9 mouse cellular contexts compared by ENCODE assay signal in the genomic region with DNA sequence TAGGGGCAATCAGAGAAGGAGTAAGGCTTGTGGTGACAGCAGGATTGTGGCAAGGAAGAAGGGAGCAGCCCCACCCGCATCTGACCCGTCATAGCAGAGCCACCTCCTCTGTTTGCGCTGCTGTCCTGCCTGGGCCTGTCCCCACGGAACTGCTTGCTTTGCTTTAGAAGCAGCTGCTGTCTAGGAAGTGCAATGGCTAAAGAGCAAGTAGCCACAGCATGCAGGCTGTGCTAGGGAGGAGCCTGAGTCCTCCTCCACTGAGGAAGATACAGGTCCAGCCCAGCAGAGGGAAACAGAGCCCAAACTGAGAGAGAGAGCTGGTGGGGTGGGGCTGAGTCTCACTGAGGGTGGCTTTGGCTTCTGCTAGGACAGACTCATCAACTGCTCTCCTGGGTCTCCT. TPM values are rescaled to one million over a fixed set of nuclear protein-coding genes. Genes with fewer than 3 reads are reported as not detected.
A peak's percentile ranks its signal among the peaks of the same experiment; 100 is the strongest.
DNase-seq lines count a peak whose midpoint lies in the region; ATAC-seq and TF ChIP-seq lines count a peak whose summit lies in the region.
"Had no signal": no experiment of that assay in that cellular context is flagged by ENCODE, and none has a peak within 500 bp of the region (broad histone marks: within the 10 kb centered on the region; RNA-seq: fewer than 3 reads in every experiment).

No protein-coding gene starts in this region.

- no peak for TF ChIP-seq POLR2A in heart, adult 2 months (IDR thresholded peaks at IDR 0.05; ENCODE audit: insufficient read depth, low read depth, low read length)

- no peak overlapping the region for H3K4me2 ChIP-seq in midbrain, postnatal 0 days (ENCODE audit: low read depth, low read length, poor library complexity, severe bottlenecking)
- H3K4me2 ChIP-seq in midbrain, embryonic 11.5 days: no peak overlapping the region

- no peak overlapping the region for H3K4me3 ChIP-seq in heart, adult 2 months
- H3K4me3 ChIP-seq in midbrain, postnatal 0 days (ENCODE audit: low read depth, low read length): no peak overlapping the region
- H3K4me3 ChIP-seq in midbrain, embryonic 11.5 days (ENCODE audit: low read depth, low read length): no peak overlapping the region

- no peaks in the 10 kb centered on the region for H3K9me3 ChIP-seq in midbrain, postnatal 0 days (ENCODE audit: low read length)
- H3K9me3 ChIP-seq in midbrain, embryonic 11.5 days (ENCODE audit: control insufficient read depth, low read length): no peaks in the 10 kb centered on the region
- H3K9me3 ChIP-seq: G1E had no signal

- no peak for ATAC-seq in midbrain, postnatal 0 days (ENCODE audit: low FRiP score)
- ATAC-seq in midbrain, embryonic 11.5 days (ENCODE audit: low FRiP score): no peak

- peak in 1 of 2 experiments; percentile 46 for DNase-seq in heart, adult 2 months
- DNase-seq in heart, adult 8-10 months (ENCODE audit: low spot score): no peak
- DNase-seq in midbrain, postnatal 0 days (ENCODE audit: low spot score): no peak
- DNase-seq in midbrain, embryonic 11.5 days (ENCODE audit: low spot score, missing footprints): no peak
- peak; percentile 50 for DNase-seq in heart, postnatal 10 days
- peak; percentile 75 for DNase-seq in urinary bladder, postnatal 14 days (ENCODE audit: low spot score)
- no peak for DNase-seq in layer of hippocampus, postnatal 10 days (ENCODE audit: low spot score in 2 of 2)
- DNase-seq in retina, postnatal 1 day: no peak

- H3K27me3 ChIP-seq in heart, adult 2 months (ENCODE audit: control insufficient read depth, insufficient read depth, low read length): no peaks in the 10 kb centered on the region
- H3K27me3 ChIP-seq in midbrain, postnatal 0 days (ENCODE audit: insufficient read depth, low read length): no peaks in the 10 kb centered on the region
- no peaks in the 10 kb centered on the region for H3K27me3 ChIP-seq in midbrain, embryonic 11.5 days (ENCODE audit: control insufficient read depth, insufficient read depth, low read length)

- no peak overlapping the region for H3K27ac ChIP-seq in heart, adult 2 months
- no peak overlapping the region for H3K27ac ChIP-seq in midbrain, postnatal 0 days (ENCODE audit: low read depth, low read length)
- H3K27ac ChIP-seq in midbrain, embryonic 11.5 days (ENCODE audit: low read depth, low read length): no peak overlapping the region

- intact Hi-C loops in heart, adult 2 months (cut with DNase I): no loop called here
- intact Hi-C loops in heart, postnatal 10 days (cut with DNase I): no loop called here

- H3K79me2 ChIP-seq in heart, adult 2 months (replicated peaks; ENCODE audit: control insufficient read depth, insufficient read depth, low read length): no peaks in the 10 kb centered on the region

- no peak overlapping the region for H3K9ac ChIP-seq in heart, adult 2 months (ENCODE audit: low read depth, low read length)
- H3K9ac ChIP-seq in midbrain, postnatal 0 days (replicated peaks; ENCODE audit: low read length, poor library complexity, severe bottlenecking): no peak overlapping the region
- no peak overlapping the region for H3K9ac ChIP-seq in midbrain, embryonic 11.5 days (ENCODE audit: low read length)

- WGBS in heart, adult 2 months: 52% methylated on average over 4 of the region's 4 CpGs
- 51% methylated on average over 4 of the region's 4 CpGs for WGBS in midbrain, postnatal 0 days
- 45% methylated on average over 4 of the region's 4 CpGs for WGBS in midbrain, embryonic 11.5 days

- TF ChIP-seq CTCF in heart, adult 2 months (IDR thresholded peaks at IDR 0.05): peak; percentile 24
- TF ChIP-seq CTCF in midbrain, postnatal 0 days (IDR thresholded peaks at IDR 0.05): peak; percentile 31; the same call in 1 of the 2 replicates

- peaks cover under 1% of the 10 kb centered on the region for H3K4me1 ChIP-seq in heart, adult 2 months (ENCODE audit: control insufficient read depth, insufficient read depth, low read length)
- H3K4me1 ChIP-seq in midbrain, postnatal 0 days (ENCODE audit: insufficient read depth, low read length): no peaks in the 10 kb centered on the region
- H3K4me1 ChIP-seq in midbrain, embryonic 11.5 days (ENCODE audit: control insufficient read depth, insufficient read depth, low read length): no peaks in the 10 kb centered on the region

- no peaks in the 10 kb centered on the region for H3K36me3 ChIP-seq in heart, adult 2 months (ENCODE audit: control insufficient read depth, insufficient read depth, low read length)
- H3K36me3 ChIP-seq in midbrain, postnatal 0 days (ENCODE audit: insufficient read depth, low read length): peaks cover 34% of the 10 kb centered on the region
- peaks cover 3% of the 10 kb centered on the region; the same call in 1 of the 2 replicates for H3K36me3 ChIP-seq in midbrain, embryonic 11.5 days (ENCODE audit: control insufficient read depth, insufficient read depth, low read length)
- H3K36me3 ChIP-seq: G1E had no signal

- TF ChIP-seq EP300 in heart, adult 2 months (IDR thresholded peaks at IDR 0.05; ENCODE audit: insufficient read depth, low read depth, low read length): no peak

RNA-seq across cellular contexts. Expression of a gene that starts 4.0 kb away (rescaled TPM):
- total RNA-seq in heart, adult 2 months (2021): 10 to 100 TPM; 34.7 to 37.5 TPM
- polyA plus RNA-seq in heart, adult 2 months (2012; rRNA removed): 55.3 and 55.7 TPM in 2 replicates
- total RNA-seq in heart, adult 8-10 months (2022): 10 to 100 TPM; 37.4 to 39.9 (median 38.4) TPM
- total RNA-seq in midbrain, postnatal 0 days (2014; rRNA removed): 77.5 and 78.3 TPM in 2 replicates
- polyA plus RNA-seq in midbrain, postnatal 0 days (2015; fragmentation: Nextera tagmentation; extraction: Ambion mirVana): 64.5 and 64.6 TPM in 2 replicates
- 32.5 and 35.4 TPM in 2 replicates for polyA plus RNA-seq in midbrain, embryonic 11.5 days (2014; fragmentation: Nextera tagmentation; extraction: Ambion mirVana)
- total RNA-seq in heart, postnatal 10 days (2021): 10 to 100 TPM; 48.9 TPM
- total RNA-seq in layer of hippocampus, postnatal 10 days (2021): 10 to 100 TPM; 64.5 to 66.9 TPM

RNA-seq across cellular contexts. Expression of a gene that starts 24.6 kb away (rescaled TPM):
- 1 to 10 TPM; 4.3 to 4.8 TPM for total RNA-seq in heart, adult 2 months (2021)
- 7.8 and 8.7 TPM in 2 replicates for polyA plus RNA-seq in heart, adult 2 months (2012; rRNA removed)
- total RNA-seq in heart, adult 8-10 months (2022): 1 to 10 TPM; 4.9 to 6.3 (median 5.6) TPM
- 50.7 and 73.4 TPM in 2 replicates for total RNA-seq in midbrain, postnatal 0 days (2014; rRNA removed)
- 19.1 and 22.3 TPM in 2 replicates for polyA plus RNA-seq in midbrain, postnatal 0 days (2015; fragmentation: Nextera tagmentation; extraction: Ambion mirVana)
- polyA plus RNA-seq in midbrain, embryonic 11.5 days (2014; fragmentation: Nextera tagmentation; extraction: Ambion mirVana): 22.0 and 22.3 TPM in 2 replicates
- total RNA-seq in heart, postnatal 10 days (2021): 1 to 10 TPM; 9.4 to 9.7 TPM
- 10 to 100 TPM; 23.0 to 25.6 TPM for total RNA-seq in layer of hippocampus, postnatal 10 days (2021)

RNA-seq across cellular contexts. Expression of a gene that starts 43.7 kb away (rescaled TPM):
- total RNA-seq in heart, adult 2 months (2021): 100 to 1,000 TPM; 160 to 161 TPM
- 191 and 208 TPM in 2 replicates for polyA plus RNA-seq in heart, adult 2 months (2012; rRNA removed)
- total RNA-seq in heart, adult 8-10 months (2022): 100 to 1,000 TPM; 140 to 164 (median 156) TPM
- 123 and 126 TPM in 2 replicates for total RNA-seq in midbrain, postnatal 0 days (2014; rRNA removed)
- polyA plus RNA-seq in midbrain, postnatal 0 days (2015; fragmentation: Nextera tagmentation; extraction: Ambion mirVana): 175 and 201 TPM in 2 replicates
- 340 and 376 TPM in 2 replicates for polyA plus RNA-seq in midbrain, embryonic 11.5 days (2014; fragmentation: Nextera tagmentation; extraction: Ambion mirVana)
- total RNA-seq in heart, postnatal 10 days (2021): 100 to 1,000 TPM; 162 to 178 TPM
- 10 to 100 TPM; 91.7 to 98.2 TPM for total RNA-seq in layer of hippocampus, postnatal 10 days (2021)

RNA-seq across cellular contexts. Expression of a gene that starts 49.4 kb away (rescaled TPM):
- 10 to 100 TPM; 21.2 to 21.3 TPM for total RNA-seq in heart, adult 2 months (2021)
- polyA plus RNA-seq in heart, adult 2 months (2012; rRNA removed): 30.6 and 31.3 TPM in 2 replicates
- total RNA-seq in heart, adult 8-10 months (2022): 10 to 100 TPM; 13.9 to 16.6 (median 16.0) TPM
- 7.4 and 11.8 TPM in 2 replicates for total RNA-seq in midbrain, postnatal 0 days (2014; rRNA removed)
- polyA plus RNA-seq in midbrain, postnatal 0 days (2015; fragmentation: Nextera tagmentation; extraction: Ambion mirVana): 9.0 and 9.8 TPM in 2 replicates
- 28.1 and 30.3 TPM in 2 replicates for polyA plus RNA-seq in midbrain, embryonic 11.5 days (2014; fragmentation: Nextera tagmentation; extraction: Ambion mirVana)
- total RNA-seq in heart, postnatal 10 days (2021): 10 to 100 TPM; 68.4 to 76.3 TPM
- 1 to 10 TPM; 5.7 to 6.5 TPM for total RNA-seq in layer of hippocampus, postnatal 10 days (2021)

RNA-seq across cellular contexts. Expression of a gene that starts 49.4 kb away (rescaled TPM):
- total RNA-seq in heart, adult 2 months (2021): 10 to 100 TPM; 36.5 to 38.2 TPM
- polyA plus RNA-seq in heart, adult 2 months (2012; rRNA removed): 49.1 and 52.8 TPM in 2 replicates
- 10 to 100 TPM; 43.1 to 48.3 (median 44.5) TPM for total RNA-seq in heart, adult 8-10 months (2022)
- 105 and 112 TPM in 2 replicates for total RNA-seq in midbrain, postnatal 0 days (2014; rRNA removed)
- 172 and 175 TPM in 2 replicates for polyA plus RNA-seq in midbrain, postnatal 0 days (2015; fragmentation: Nextera tagmentation; extraction: Ambion mirVana)
- 35.0 and 40.5 TPM in 2 replicates for polyA plus RNA-seq in midbrain, embryonic 11.5 days (2014; fragmentation: Nextera tagmentation; extraction: Ambion mirVana)
- 10 to 100 TPM; 24.8 to 26.5 TPM for total RNA-seq in heart, postnatal 10 days (2021)
- 100 to 1,000 TPM; 202 to 212 TPM for total RNA-seq in layer of hippocampus, postnatal 10 days (2021)
- polyA plus RNA-seq: G1E had no signal

Comparison
In these comparisons a context has a peak if more than half of its experiments do, and no peak if none do; other contexts are left out.
1. DNase-seq: peak in heart, postnatal 10 days (2 of 2) and urinary bladder, postnatal 14 days (single experiment); none in heart, adult 8-10 months (single experiment), midbrain, postnatal 0 days (single experiment), midbrain, embryonic 11.5 days (single experiment), layer of hippocampus, postnatal 10 days (0 of 2) and retina, postnatal 1 day (single experiment).